Mouse (Mus musculus): ENCODE measurements around the gene Gm3250.

DNA sequence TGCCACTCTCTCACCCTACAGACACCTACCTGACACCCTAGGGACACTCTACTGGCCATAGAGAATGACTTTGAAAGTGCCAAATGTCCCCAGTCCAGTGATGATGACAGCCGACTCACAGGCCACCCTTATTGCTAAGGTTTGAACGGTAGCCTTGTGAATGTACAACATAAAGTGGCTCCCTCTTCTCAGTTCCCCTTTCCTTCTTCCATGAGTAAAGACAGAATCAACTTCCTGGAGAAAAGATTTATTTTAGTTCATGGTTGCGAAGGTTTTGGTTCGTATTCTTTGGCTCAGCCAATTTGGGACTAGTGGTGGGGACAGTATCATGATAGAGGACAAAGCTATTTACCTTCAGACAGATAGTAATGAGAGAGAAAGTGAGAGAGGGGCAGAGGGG, 43.4 kb downstream of the Gm3250 start:
- TF ChIP-seq CTCF (IDR thresholded peaks at IDR 0.05; ENCODE audit: insufficient read depth, low read depth, low read length) (no peak), POLR2A (IDR thresholded peaks at IDR 0.05; ENCODE audit: insufficient read depth, low read depth, low read length) (no peak)

All from olfactory bulb, adult 2 months (tissue).